9 mouse cellular contexts compared by ENCODE assay signal in genomic region chr2:119145199-119145598, GRCm38 (mm10). TPM values are rescaled to one million over a fixed set of nuclear protein-coding genes. Genes with fewer than 3 reads are reported as not detected.
A peak's percentile ranks its signal among the peaks of the same experiment; 100 is the strongest.
DNase-seq lines count a peak whose midpoint lies in the region; ATAC-seq and TF ChIP-seq lines count a peak whose summit lies in the region.
"Had no signal": no experiment of that assay in that cellular context is flagged by ENCODE, and none has a peak within 500 bp of the region (broad histone marks: within the 10 kb centered on the region; RNA-seq: fewer than 3 reads in every experiment).

No protein-coding gene starts in this region.

- H3K4me1 ChIP-seq in hindbrain, postnatal 0 days (ENCODE audit: insufficient read depth, low read length) = no peaks in the 10 kb centered on the region
- no peaks in the 10 kb centered on the region for H3K4me1 ChIP-seq in hindbrain, embryonic 10.5 days (replicated peaks)
- H3K4me1 ChIP-seq in liver, embryonic 13.5 days (replicated peaks) = peaks cover 7% of the 10 kb centered on the region
- no peaks in the 10 kb centered on the region for H3K4me1 ChIP-seq in neural tube, embryonic 15.5 days
- H3K4me1 ChIP-seq: lung, embryonic 15.5 days had no signal

- H3K4me3 ChIP-seq in hindbrain, postnatal 0 days (ENCODE audit: low read length) = no peak overlapping the region
- H3K4me3 ChIP-seq in hindbrain, embryonic 10.5 days = no peak overlapping the region
- no peak overlapping the region for H3K4me3 ChIP-seq in liver, embryonic 13.5 days (replicated peaks)
- no peak overlapping the region for H3K4me3 ChIP-seq in neural tube, embryonic 15.5 days (replicated peaks)
- H3K4me3 ChIP-seq: lung, embryonic 15.5 days had no signal

- WGBS in hindbrain, postnatal 0 days = 86% methylated on average over 2 of the region's 2 CpGs
- WGBS in hindbrain, embryonic 10.5 days = 87% methylated on average over 2 of the region's 2 CpGs
- WGBS in liver, embryonic 13.5 days (ENCODE audit: insufficient replicate concordance) = 83% methylated on average over 2 of the region's 2 CpGs
- 86% methylated on average over 2 of the region's 2 CpGs for WGBS in neural tube, embryonic 15.5 days

- DNase-seq in hindbrain, postnatal 0 days (ENCODE audit: low spot score) = no peak
- DNase-seq in hindbrain, embryonic 10.5 days (ENCODE audit: low spot score) = no peak
- DNase-seq in 416B (ENCODE audit: low read depth) = peak; percentile 42
- peak; percentile 9 for DNase-seq in MN1 (ENCODE audit: low spot score)
- no peak for DNase-seq in liver, embryonic 13.5 days
- DNase-seq in left cerebral cortex, postnatal 4 days = no peak

- ATAC-seq in hindbrain, postnatal 0 days = no peak
- ATAC-seq in liver, embryonic 13.5 days (ENCODE audit: low read depth) = peak; percentile 70
- no peak for ATAC-seq in inflammation-experienced regulatory T-cells, adult 6 months
- ATAC-seq in neural tube, embryonic 15.5 days (ENCODE audit: low FRiP score) = no peak

- H3K36me3 ChIP-seq in hindbrain, postnatal 0 days (ENCODE audit: insufficient read depth, low read length) = peaks cover 78% of the 10 kb centered on the region
- H3K36me3 ChIP-seq in hindbrain, embryonic 10.5 days = peaks cover 98% of the 10 kb centered on the region
- peaks cover 99% of the 10 kb centered on the region for H3K36me3 ChIP-seq in liver, embryonic 13.5 days
- H3K36me3 ChIP-seq in neural tube, embryonic 15.5 days = peaks cover 96% of the 10 kb centered on the region

- H3K27me3 ChIP-seq in hindbrain, postnatal 0 days (ENCODE audit: insufficient read depth, low read length) = no peaks in the 10 kb centered on the region
- no peaks in the 10 kb centered on the region for H3K27me3 ChIP-seq in hindbrain, embryonic 10.5 days (ENCODE audit: insufficient read depth, poor library complexity, severe bottlenecking)
- H3K27me3 ChIP-seq in liver, embryonic 13.5 days = no peaks in the 10 kb centered on the region
- no peaks in the 10 kb centered on the region for H3K27me3 ChIP-seq in neural tube, embryonic 15.5 days (replicated peaks)
- H3K27me3 ChIP-seq: lung, embryonic 15.5 days had no signal

- no peak overlapping the region for H3K27ac ChIP-seq in hindbrain, postnatal 0 days
- no peak overlapping the region for H3K27ac ChIP-seq in hindbrain, embryonic 10.5 days
- no peak overlapping the region for H3K27ac ChIP-seq in liver, embryonic 13.5 days
- no peak overlapping the region for H3K27ac ChIP-seq in neural tube, embryonic 15.5 days (replicated peaks)
- H3K27ac ChIP-seq: lung, embryonic 15.5 days had no signal

- H3K4me2 ChIP-seq in hindbrain, postnatal 0 days (ENCODE audit: low read depth, low read length) = no peak overlapping the region
- H3K4me2 ChIP-seq in liver, embryonic 13.5 days = no peak overlapping the region
- no peak overlapping the region for H3K4me2 ChIP-seq in neural tube, embryonic 15.5 days
- H3K4me2 ChIP-seq: lung, embryonic 15.5 days had no signal

- H3K9ac ChIP-seq in hindbrain, postnatal 0 days (replicated peaks; ENCODE audit: low read length) = no peak overlapping the region
- H3K9ac ChIP-seq in liver, embryonic 13.5 days = no peak overlapping the region
- H3K9ac ChIP-seq in neural tube, embryonic 15.5 days (replicated peaks) = no peak overlapping the region
- H3K9ac ChIP-seq: lung, embryonic 15.5 days had no signal

- H3K9me3 ChIP-seq in hindbrain, postnatal 0 days (ENCODE audit: low read length) = no peaks in the 10 kb centered on the region
- H3K9me3 ChIP-seq in hindbrain, embryonic 10.5 days = peaks cover 4% of the 10 kb centered on the region; the same call in 1 of the 2 replicates
- H3K9me3 ChIP-seq in liver, embryonic 13.5 days (replicated peaks) = no peaks in the 10 kb centered on the region
- H3K9me3 ChIP-seq in neural tube, embryonic 15.5 days (replicated peaks) = no peaks in the 10 kb centered on the region
- H3K9me3 ChIP-seq: lung, embryonic 15.5 days had no signal

- intact Hi-C loops in left cerebral cortex, postnatal 4 days (cut with DNase I) = no loop called here

- TF ChIP-seq CTCF in hindbrain, postnatal 0 days (IDR thresholded peaks at IDR 0.05; ENCODE audit: low read depth) = peak; percentile 39; the same call in 1 of the 2 replicates

RNA-seq across cellular contexts. Expression of gene Rmdn3, which starts 11.6 kb away (rescaled TPM):
- 30.5 and 34.7 TPM in 2 replicates for total RNA-seq in hindbrain, postnatal 0 days (2014; rRNA removed)
- polyA plus RNA-seq in hindbrain, postnatal 0 days (2015; fragmentation: Nextera tagmentation; extraction: Ambion mirVana) = 38.7 and 39.8 TPM in 2 replicates
- 43.6 and 48.1 TPM in 2 replicates for polyA plus RNA-seq in hindbrain, embryonic 10.5 days (2016; fragmentation: Nextera tagmentation; extraction: Ambion mirVana)
- 55.3 and 61.6 TPM in 2 replicates for polyA plus RNA-seq in liver, embryonic 13.5 days (2015; fragmentation: Nextera tagmentation; extraction: Ambion mirVana)
- 10 to 100 TPM; 38.4 to 44.5 TPM for total RNA-seq in left cerebral cortex, postnatal 4 days (2021)
- polyA plus RNA-seq in inflammation-experienced regulatory T-cells, adult 6 months (2017; shearing (Covaris generic)) = 10 to 100 TPM; 13.0 to 15.6 (median 14.5) TPM
- polyA plus RNA-seq in neural tube, embryonic 15.5 days (2015; fragmentation: Nextera tagmentation; extraction: Ambion mirVana) = 47.7 and 49.0 TPM in 2 replicates

RNA-seq across cellular contexts. Expression of gene Gchfr, which starts 22.4 kb away (rescaled TPM):
- 9.8 and 17.7 TPM in 2 replicates for total RNA-seq in hindbrain, postnatal 0 days (2014; rRNA removed)
- 16.8 and 19.2 TPM in 2 replicates for polyA plus RNA-seq in hindbrain, postnatal 0 days (2015; fragmentation: Nextera tagmentation; extraction: Ambion mirVana)
- 3.3 and 6.1 TPM in 2 replicates for polyA plus RNA-seq in hindbrain, embryonic 10.5 days (2016; fragmentation: Nextera tagmentation; extraction: Ambion mirVana)
- polyA plus RNA-seq in liver, embryonic 13.5 days (2015; fragmentation: Nextera tagmentation; extraction: Ambion mirVana) = 39.4 and 47.1 TPM in 2 replicates
- total RNA-seq in left cerebral cortex, postnatal 4 days (2021) = not detected
- polyA plus RNA-seq in inflammation-experienced regulatory T-cells, adult 6 months (2017; shearing (Covaris generic)) = under 1 TPM in 1 of 3 experiments, not detected in 2; 0.58 TPM
- polyA plus RNA-seq in neural tube, embryonic 15.5 days (2015; fragmentation: Nextera tagmentation; extraction: Ambion mirVana) = 4.6 TPM in 2 replicates

RNA-seq across cellular contexts. Expression of gene Gm14137, which starts 29.1 kb away (rescaled TPM):
- 0.36 TPM in 1 of 2 replicates, not detected in the other for total RNA-seq in hindbrain, postnatal 0 days (2014; rRNA removed)
- 0.28 and 0.29 TPM in 2 replicates for polyA plus RNA-seq in hindbrain, postnatal 0 days (2015; fragmentation: Nextera tagmentation; extraction: Ambion mirVana)
- 0.75 and 0.85 TPM in 2 replicates for polyA plus RNA-seq in hindbrain, embryonic 10.5 days (2016; fragmentation: Nextera tagmentation; extraction: Ambion mirVana)
- 0.12 and 0.14 TPM in 2 replicates for polyA plus RNA-seq in liver, embryonic 13.5 days (2015; fragmentation: Nextera tagmentation; extraction: Ambion mirVana)
- not detected for total RNA-seq in left cerebral cortex, postnatal 4 days (2021)
- polyA plus RNA-seq in inflammation-experienced regulatory T-cells, adult 6 months (2017; shearing (Covaris generic)) = under 1 TPM; 0.23 to 0.95 (median 0.47) TPM
- polyA plus RNA-seq in neural tube, embryonic 15.5 days (2015; fragmentation: Nextera tagmentation; extraction: Ambion mirVana) = 0.69 and 0.78 TPM in 2 replicates

RNA-seq across cellular contexts. Expression of gene Rad51, which starts 32.6 kb away (rescaled TPM):
- total RNA-seq in hindbrain, postnatal 0 days (2014; rRNA removed) = 3.6 and 3.8 TPM in 2 replicates
- 9.0 and 9.6 TPM in 2 replicates for polyA plus RNA-seq in hindbrain, postnatal 0 days (2015; fragmentation: Nextera tagmentation; extraction: Ambion mirVana)
- polyA plus RNA-seq in hindbrain, embryonic 10.5 days (2016; fragmentation: Nextera tagmentation; extraction: Ambion mirVana) = 61.6 and 87.3 TPM in 2 replicates
- polyA plus RNA-seq in liver, embryonic 13.5 days (2015; fragmentation: Nextera tagmentation; extraction: Ambion mirVana) = 38.4 and 45.1 TPM in 2 replicates
- total RNA-seq in left cerebral cortex, postnatal 4 days (2021) = 1 to 10 TPM; 4.8 to 7.3 TPM
- 10 to 100 TPM in 1 of 3 experiments, 1 to 10 TPM in 2; 3.8 to 40.3 (median 4.5) TPM for polyA plus RNA-seq in inflammation-experienced regulatory T-cells, adult 6 months (2017; shearing (Covaris generic))
- polyA plus RNA-seq in neural tube, embryonic 15.5 days (2015; fragmentation: Nextera tagmentation; extraction: Ambion mirVana) = 7.3 and 17.3 TPM in 2 replicates

Comparison
In these comparisons a context has a peak if more than half of its experiments do, and no peak if none do; other contexts are left out.
1. DNase-seq: peak in 416B (single experiment) and MN1 (single experiment); none in hindbrain, postnatal 0 days (single experiment), hindbrain, embryonic 10.5 days (single experiment), liver, embryonic 13.5 days (single experiment) and left cerebral cortex, postnatal 4 days (single experiment).